Mouse (Mus musculus) lung, embryonic 15.5 days (tissue): ENCODE measurements around the gene Tm9sf4. TPM values are rescaled to one million over a fixed set of nuclear protein-coding genes. Genes with fewer than 3 reads are reported as not detected.
A peak's percentile ranks its signal among the peaks of the same experiment; 100 is the strongest.

Experiments used
- ATAC-seq: fragments of 200-750 bp; cut with Nextera tagmentation; 2 replicates; pipeline ENCODE4 v1.8.0; 2017; ENCODE audit warnings: moderate number of reproducible peaks, borderline replicate concordance; ENCODE audit not compliant: low FRiP score, low TSS enrichment; ENCODE audit errors: extremely low read depth
- H3K27ac ChIP-seq: fragments of 300-500 bp; sonication (generic); 2 replicates; pipeline ENCODE4 v1.5.1; 2015; ENCODE audit warnings: moderate library complexity, mild to moderate bottlenecking, inconsistent platforms
- H3K27me3 ChIP-seq: fragments of 300-500 bp; sonication (generic); 2 replicates; pipeline ENCODE4 v1.6.1; 2015; ENCODE audit warnings: inconsistent platforms
- H3K36me3 ChIP-seq: fragments of 300-500 bp; sonication (generic); 2 replicates; pipeline ENCODE4 v1.6.1; 2015; ENCODE audit warnings: inconsistent platforms
- H3K4me1 ChIP-seq: fragments of 300-500 bp; sonication (generic); 2 replicates; pipeline ENCODE4 v1.6.1; 2015; ENCODE audit warnings: inconsistent platforms
- H3K4me2 ChIP-seq: fragments of 300-500 bp; sonication (generic); 2 replicates; pipeline ENCODE4 v1.6.1; 2015; ENCODE audit warnings: inconsistent platforms, mild to moderate bottlenecking, moderate library complexity
- H3K4me3 ChIP-seq: fragments of 300-500 bp; sonication (generic); 2 replicates; pipeline ENCODE4 v1.5.1; 2015; ENCODE audit warnings: mild to moderate bottlenecking, inconsistent platforms
- H3K9ac ChIP-seq: fragments of 300-500 bp; sonication (generic); 2 replicates; pipeline ENCODE4 v1.6.1; 2015; ENCODE audit warnings: inconsistent platforms
- H3K9me3 ChIP-seq: fragments of 300-500 bp; sonication (generic); 2 replicates; pipeline ENCODE4 v1.6.1; 2016; ENCODE audit warnings: inconsistent platforms
- WGBS: fragments of 180-500 bp; shearing (Covaris S2); methylation state at CpG from one replicate; pipeline ENCODE4 v1.1.7; 2015; 5-methylcytosine and 5-hydroxymethylcytosine counted together
- polyA plus RNA-seq: library from polyadenylated mRNA; unstranded; fragments of >200 nt; fragmentation: Nextera tagmentation; extraction: Ambion mirVana; gene quantifications from 2 replicates; pipeline ENCODE4 v1.2.1, GENCODE M21; 2015

Gene Tm9sf4
- polyA plus RNA-seq, 1 experiment from 2014 or later, result 77.0 TPM

- ATAC-seq, result no peak
- no peaks in the 10 kb centered on the region for H3K36me3 ChIP-seq
- H3K4me2 ChIP-seq, result no peak overlapping the region
- H3K9ac ChIP-seq, result no peak overlapping the region
- no peaks in the 10 kb centered on the region for H3K9me3 ChIP-seq
- H3K4me3 ChIP-seq, result no peak overlapping the region
- H3K27me3 ChIP-seq, result peaks cover 4% of the 10 kb centered on the region; the same call in 1 of the 2 replicates
- WGBS, result 17% methylated on average over 9 of the region's 9 CpGs
- peaks cover 10% of the 10 kb centered on the region; the same call in 1 of the 2 replicates for H3K4me1 ChIP-seq
- H3K27ac ChIP-seq, result 0 out of 2 replicates have a peak overlapping the region, but pooled peaks have one; percentile 24
Measured at GRCm38 (mm10) chr2:153139996-153140613, 21.0 kb upstream of the Tm9sf4 start.

- H3K4me3 ChIP-seq, result no peak overlapping the region
- no peak overlapping the region for H3K9ac ChIP-seq
- H3K4me1 ChIP-seq, result peaks cover 10% of the 10 kb centered on the region; the same call in 1 of the 2 replicates
- no peak overlapping the region for H3K4me2 ChIP-seq
- peaks cover 4% of the 10 kb centered on the region; the same call in 1 of the 2 replicates for H3K27me3 ChIP-seq
- no peaks in the 10 kb centered on the region for H3K9me3 ChIP-seq
- 22% methylated on average over 10 of the region's 10 CpGs for WGBS
- ATAC-seq, result no peak
- H3K27ac ChIP-seq, result no peak overlapping the region
- H3K36me3 ChIP-seq, result no peaks in the 10 kb centered on the region
Measured at GRCm38 (mm10) chr2:153142620-153143199, 18.4 kb upstream of the Tm9sf4 start.

- no peak overlapping the region for H3K4me3 ChIP-seq
- peaks cover 2% of the 10 kb centered on the region; the same call in 1 of the 2 replicates for H3K4me1 ChIP-seq
- WGBS, result 63% methylated on average over 5 of the region's 5 CpGs
- H3K36me3 ChIP-seq, result no peaks in the 10 kb centered on the region
- H3K9ac ChIP-seq, result no peak overlapping the region
- ATAC-seq, result no peak
- peaks cover 4% of the 10 kb centered on the region; the same call in 1 of the 2 replicates for H3K27me3 ChIP-seq
- no peak overlapping the region for H3K4me2 ChIP-seq
- no peak overlapping the region for H3K27ac ChIP-seq
- H3K9me3 ChIP-seq, result no peaks in the 10 kb centered on the region
Measured at GRCm38 (mm10) chr2:153145346-153145745, 15.8 kb upstream of the Tm9sf4 start.

GRCm38 (mm10) chr2:153147236-153147635 is 13.9 kb upstream of the Tm9sf4 start:
- no peak for ATAC-seq
- no peak overlapping the region for H3K27ac ChIP-seq
- no peaks in the 10 kb centered on the region for H3K36me3 ChIP-seq
- H3K9me3 ChIP-seq, result no peaks in the 10 kb centered on the region
- H3K9ac ChIP-seq, result no peak overlapping the region
- H3K4me2 ChIP-seq, result no peak overlapping the region
- H3K27me3 ChIP-seq, result peaks cover 4% of the 10 kb centered on the region; the same call in 1 of the 2 replicates
- H3K4me1 ChIP-seq, result no peaks in the 10 kb centered on the region
- WGBS, result 71% methylated on average over 3 of the region's 3 CpGs
- no peak overlapping the region for H3K4me3 ChIP-seq

- Histone ChIP-seq H3K4me1 (no peaks in the 10 kb centered on the region), H3K36me3 (no peaks in the 10 kb centered on the region), H3K9me3 (no peaks in the 10 kb centered on the region), H3K4me2 (no peak overlapping the region), H3K27me3 (peaks cover 4% of the 10 kb centered on the region; the same call in 1 of the 2 replicates), H3K9ac (no peak overlapping the region), H3K4me3 (no peak overlapping the region), H3K27ac (no peak overlapping the region)
- 17% methylated on average over 3 of the region's 3 CpGs for WGBS
- ATAC-seq, result no peak
Measured at GRCm38 (mm10) chr2:153147715-153148114, 13.4 kb upstream of the Tm9sf4 start.

GRCm38 (mm10) chr2:153149742-153150141 is 11.4 kb upstream of the Tm9sf4 start:
- H3K4me3 ChIP-seq, result no peak overlapping the region
- ATAC-seq, result no peak
- no peak overlapping the region for H3K27ac ChIP-seq
- peaks cover 3% of the 10 kb centered on the region; the same call in 1 of the 2 replicates for H3K27me3 ChIP-seq
- H3K4me1 ChIP-seq, result no peaks in the 10 kb centered on the region
- WGBS, result 56% methylated on average over 3 of the region's 3 CpGs
- H3K9ac ChIP-seq, result no peak overlapping the region
- H3K9me3 ChIP-seq, result no peaks in the 10 kb centered on the region
- H3K36me3 ChIP-seq, result no peaks in the 10 kb centered on the region
- no peak overlapping the region for H3K4me2 ChIP-seq

GRCm38 (mm10) chr2:153151026-153151425 is 10.1 kb upstream of the Tm9sf4 start:
- no peak for ATAC-seq
- H3K4me1 ChIP-seq, result no peaks in the 10 kb centered on the region
- no peaks in the 10 kb centered on the region for H3K9me3 ChIP-seq
- 73% methylated on average over 7 of the region's 7 CpGs for WGBS
- no peak overlapping the region for H3K9ac ChIP-seq
- no peak overlapping the region for H3K4me3 ChIP-seq
- no peak overlapping the region for H3K4me2 ChIP-seq
- H3K27ac ChIP-seq, result no peak overlapping the region
- peaks cover 3% of the 10 kb centered on the region; the same call in 1 of the 2 replicates for H3K27me3 ChIP-seq
- H3K36me3 ChIP-seq, result no peaks in the 10 kb centered on the region

GRCm38 (mm10) chr2:153151926-153152665 is 9.0 kb upstream of the Tm9sf4 start:
- no peaks in the 10 kb centered on the region for H3K9me3 ChIP-seq
- H3K4me1 ChIP-seq, result no peaks in the 10 kb centered on the region
- no peak overlapping the region for H3K27ac ChIP-seq
- no peak overlapping the region for H3K4me3 ChIP-seq
- no peak for ATAC-seq
- H3K9ac ChIP-seq, result no peak overlapping the region
- peaks cover 3% of the 10 kb centered on the region; the same call in 1 of the 2 replicates for H3K27me3 ChIP-seq
- 64% methylated on average over 8 of the region's 8 CpGs for WGBS
- H3K36me3 ChIP-seq, result no peaks in the 10 kb centered on the region
- H3K4me2 ChIP-seq, result no peak overlapping the region

- no peaks in the 10 kb centered on the region for H3K9me3 ChIP-seq
- H3K27me3 ChIP-seq, result peaks cover 3% of the 10 kb centered on the region; the same call in 1 of the 2 replicates
- no peak overlapping the region for H3K4me2 ChIP-seq
- H3K36me3 ChIP-seq, result no peaks in the 10 kb centered on the region
- no peak overlapping the region for H3K4me3 ChIP-seq
- H3K27ac ChIP-seq, result no peak overlapping the region
- WGBS, result 71% methylated on average over 4 of the region's 4 CpGs
- no peak overlapping the region for H3K9ac ChIP-seq
- ATAC-seq, result no peak
- H3K4me1 ChIP-seq, result no peaks in the 10 kb centered on the region
Measured at GRCm38 (mm10) chr2:153153033-153153450, 8.1 kb upstream of the Tm9sf4 start.

- Histone ChIP-seq H3K36me3 (no peaks in the 10 kb centered on the region), H3K4me2 (no peak overlapping the region), H3K27ac (no peak overlapping the region), H3K27me3 (peaks cover 3% of the 10 kb centered on the region; the same call in 1 of the 2 replicates), H3K9ac (no peak overlapping the region), H3K4me3 (no peak overlapping the region), H3K9me3 (no peaks in the 10 kb centered on the region), H3K4me1 (peaks cover 3% of the 10 kb centered on the region)
- ATAC-seq, result no peak
- WGBS, result 75% methylated on average over 3 of the region's 3 CpGs
Measured at GRCm38 (mm10) chr2:153157270-153157669, 3.8 kb upstream of the Tm9sf4 start.

- 82% methylated on average over 5 of the region's 5 CpGs for WGBS
Measured at GRCm38 (mm10) chr2:153160133-153160532, 970 bp upstream of the Tm9sf4 start.

More at GRCm38 (mm10) chr2:153160133-153160532, 970 bp upstream of the Tm9sf4 start:
- ATAC-seq, result no peak
- Histone ChIP-seq H3K4me1 (peaks cover 12% of the 10 kb centered on the region), H3K9ac (no peak overlapping the region), H3K4me3 (no peak overlapping the region), H3K27ac (no peak overlapping the region), H3K4me2 (no peak overlapping the region), H3K27me3 (no peaks in the 10 kb centered on the region), H3K9me3 (no peaks in the 10 kb centered on the region), H3K36me3 (0 out of 2 replicates have a peak, but pooled peaks cover 3% of the 10 kb centered on the region)
